Mouse (Mus musculus): ENCODE measurements around the gene Fhad1.

The Fhad1 gene

DNA sequence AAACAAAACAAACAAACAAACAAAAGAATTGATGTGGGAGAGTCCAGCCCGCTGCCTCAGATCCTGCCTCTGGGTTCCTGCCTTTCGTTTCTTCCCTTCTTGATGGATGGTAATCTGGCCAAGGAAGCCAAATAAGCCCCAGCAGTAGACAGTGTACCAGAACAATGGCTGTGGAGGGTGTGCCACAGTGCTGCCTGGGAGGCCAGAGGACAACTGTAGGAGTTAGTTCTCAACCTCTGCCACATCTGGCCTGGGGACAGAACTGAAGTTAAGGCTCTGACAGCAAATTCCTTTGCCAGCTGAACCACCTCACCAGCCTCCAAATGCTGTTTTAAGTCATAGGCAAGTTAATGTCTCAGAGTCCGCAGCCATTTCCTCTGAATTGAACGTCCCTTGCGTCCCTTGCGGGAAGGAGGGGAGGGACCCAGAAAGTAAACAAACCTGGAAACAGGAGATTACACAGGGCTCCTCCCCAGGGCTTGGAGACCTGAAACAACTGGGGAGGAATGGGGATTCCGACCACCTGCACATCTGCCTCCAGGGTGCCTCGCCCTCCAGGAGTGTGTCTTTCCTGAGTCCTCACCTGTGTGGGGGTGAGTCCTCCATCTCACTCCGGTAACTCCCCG lies 133.5 kb downstream of the Fhad1 start:
- no peak for DNase-seq

DNA sequence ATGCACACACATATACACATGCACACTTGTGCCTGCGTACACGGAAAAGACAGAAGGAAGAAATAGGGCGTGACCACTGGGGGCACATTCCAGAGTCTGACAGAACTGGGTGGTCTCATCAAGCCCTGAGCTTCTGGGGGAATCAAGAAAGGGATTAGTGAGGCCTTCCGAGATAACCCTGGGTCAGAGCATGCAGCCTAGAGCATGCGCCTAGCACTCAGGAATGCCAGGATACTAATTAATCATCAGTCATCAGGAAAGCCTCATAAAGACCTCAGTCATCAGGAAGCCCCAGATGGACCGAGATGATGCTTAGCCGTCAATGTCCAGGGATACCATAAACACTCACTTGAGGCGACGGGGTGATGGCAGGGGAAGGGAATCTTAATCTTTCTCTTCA lies 135.0 kb downstream of the Fhad1 start:
- DNase-seq = no peak

DNA sequence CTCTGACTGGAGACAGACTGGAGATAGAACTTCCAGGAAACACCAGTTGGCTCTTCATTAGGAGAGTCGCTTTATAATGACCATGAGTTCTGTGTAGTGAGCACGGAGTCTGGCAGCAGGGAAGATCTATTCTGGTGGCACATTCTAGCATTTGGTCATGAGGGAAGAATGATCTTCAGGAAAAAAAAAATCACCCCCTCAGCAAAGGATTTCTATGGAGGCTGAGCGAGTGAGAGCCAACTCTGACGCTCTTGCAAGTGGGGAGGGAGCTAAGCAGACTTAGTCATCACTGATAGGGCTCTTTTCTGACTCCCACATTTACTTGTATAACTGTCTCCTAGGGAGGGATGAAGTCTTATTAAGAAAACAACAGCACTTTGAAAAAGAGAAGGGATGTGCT lies 135.8 kb downstream of the Fhad1 start:
- no peak for DNase-seq

DNA sequence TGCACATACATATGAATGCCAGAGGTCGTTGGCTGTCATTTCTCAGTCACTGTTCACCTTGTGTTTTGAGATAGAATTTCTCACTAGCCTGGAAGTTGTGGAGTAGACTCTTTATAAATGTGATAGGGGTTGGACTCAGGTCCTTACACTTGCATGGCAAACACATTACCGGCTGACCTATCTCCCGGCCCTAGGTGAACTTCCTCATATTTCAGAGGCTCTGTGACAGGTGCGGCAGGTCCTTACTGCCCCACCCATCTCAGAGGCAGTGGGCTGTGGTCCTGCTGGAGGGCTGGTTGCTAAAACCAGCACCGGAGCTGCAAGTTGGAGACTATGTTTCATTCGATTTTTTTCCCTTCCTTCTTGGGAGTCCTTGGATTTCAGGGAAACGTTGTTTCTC lies 136.3 kb downstream of the Fhad1 start:
- no peak for DNase-seq

DNA sequence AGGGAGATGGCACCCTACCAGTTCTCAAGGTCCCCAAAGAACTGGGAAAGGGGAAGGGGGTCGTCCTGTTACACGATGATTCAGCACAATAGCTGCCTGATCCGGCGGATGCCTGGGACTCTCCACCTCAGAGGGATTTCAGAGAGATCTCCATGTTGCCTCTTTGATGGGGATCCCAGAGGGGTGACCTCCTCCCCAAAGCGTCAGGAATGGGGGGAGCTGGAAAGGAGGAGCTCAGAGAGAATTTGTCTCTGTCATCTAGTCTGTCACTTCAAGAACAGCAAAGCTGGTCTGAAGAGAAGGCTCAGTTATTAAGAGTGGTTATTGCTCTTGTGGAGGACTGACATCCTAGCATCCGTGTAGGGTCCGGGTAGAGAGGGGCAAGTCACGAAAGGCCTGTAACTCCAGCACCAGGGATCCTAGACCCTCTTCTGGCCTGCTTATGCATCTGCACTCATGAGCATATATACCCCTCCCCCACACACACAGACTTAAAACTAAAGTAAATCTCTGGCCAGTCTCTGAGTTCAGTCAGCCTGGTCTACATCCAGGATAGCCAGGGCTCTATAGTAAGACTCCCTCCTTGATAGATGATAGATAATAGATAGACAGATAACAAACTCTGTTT lies 139.3 kb downstream of the Fhad1 start:
- no peak for DNase-seq

DNA sequence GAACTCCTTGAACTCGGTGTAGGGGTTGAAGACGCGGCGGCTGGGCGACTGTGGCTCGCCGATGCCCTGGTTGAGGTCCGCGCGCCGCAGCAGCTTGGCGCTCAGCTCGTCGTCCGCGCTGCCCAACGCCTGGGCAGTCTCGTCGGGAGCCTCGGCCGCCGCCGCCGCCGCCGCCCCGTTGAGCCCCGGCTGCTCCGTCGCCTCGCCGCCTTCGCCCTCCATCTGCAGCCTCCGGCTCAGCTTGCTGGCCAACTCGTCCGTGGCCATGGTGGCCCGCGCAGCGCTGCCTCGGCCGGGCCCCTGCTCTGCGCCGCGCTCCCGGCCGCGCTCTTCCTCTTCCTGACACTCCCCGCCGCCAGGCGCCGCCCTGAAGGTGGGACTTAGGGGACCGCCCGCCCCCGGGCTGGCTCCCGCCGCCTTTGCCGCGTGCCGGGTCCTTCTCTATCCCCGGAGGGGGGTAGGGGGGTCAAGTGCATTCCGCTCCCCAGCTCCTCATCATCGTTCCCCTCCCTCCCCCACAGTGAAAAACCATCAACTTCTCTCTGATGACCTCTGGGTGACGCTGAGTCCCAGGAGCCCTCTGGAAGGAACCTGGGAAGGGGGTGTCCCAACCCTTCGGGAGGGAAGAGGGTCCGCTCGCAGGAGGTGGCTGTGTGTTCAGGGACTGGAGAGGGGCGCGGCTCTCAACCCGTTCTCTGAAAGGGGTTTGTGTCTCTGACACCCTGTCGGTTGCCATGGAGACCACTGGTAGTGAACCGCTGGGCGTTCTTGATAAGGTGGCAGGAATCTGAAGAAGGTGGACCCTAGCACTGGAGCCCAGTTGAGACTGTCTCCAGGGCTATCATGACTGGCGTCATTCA lies 140.1 kb downstream of the Fhad1 start, which contains the start of gene Efhd2:
Efhd2 (minus strand) TSS at position 320 of the 860 bp plus-strand sequence.
- peak; percentile 77 to 83 for DNase-seq

DNA sequence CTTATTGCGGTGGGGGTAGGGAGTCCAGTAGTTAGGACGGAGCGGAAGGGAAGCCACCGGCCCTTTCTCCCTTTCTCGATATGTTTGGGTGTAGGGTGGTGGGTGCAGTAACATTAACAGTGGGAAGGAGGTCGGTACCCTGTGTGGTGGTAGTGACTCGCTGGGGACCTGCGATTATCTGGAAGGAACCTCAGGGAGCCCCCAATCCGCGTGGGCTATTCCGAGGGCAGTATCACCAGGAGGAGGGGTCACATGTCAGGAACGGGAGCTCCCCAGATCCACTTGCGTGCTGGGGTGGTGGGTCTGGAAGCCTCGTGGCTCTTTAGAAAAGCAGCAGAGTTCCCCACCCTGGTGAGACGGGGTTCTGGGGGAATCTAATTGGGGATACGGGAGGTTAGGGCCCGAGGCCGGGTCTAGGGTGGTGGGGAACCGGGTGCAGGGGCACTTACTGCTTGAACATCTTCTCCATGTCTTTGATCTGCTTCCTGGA lies 140.7 kb downstream of the Fhad1 start:
- DNase-seq = peak in 1 of 2 experiments; percentile 28

DNA sequence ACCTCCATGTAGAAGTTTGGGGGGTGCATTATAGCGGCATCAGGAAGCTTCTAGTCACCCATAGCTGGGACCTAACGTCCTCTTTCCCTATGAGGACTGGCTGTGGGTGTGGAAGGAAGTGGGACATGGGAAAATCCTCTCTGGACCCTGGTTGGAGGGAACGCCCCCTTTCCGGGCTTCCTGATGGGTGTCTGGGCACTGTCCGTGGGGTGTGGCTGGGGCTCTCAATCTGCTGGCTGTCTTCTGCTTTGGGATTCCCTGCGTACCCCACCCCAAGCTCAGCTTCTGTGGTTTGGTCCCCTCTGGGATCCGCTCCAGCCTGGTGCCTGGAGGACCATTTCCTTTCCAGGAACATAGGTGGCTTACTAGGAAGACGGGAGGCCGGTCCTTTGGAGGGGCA lies 141.9 kb downstream of the Fhad1 start:
- no peak for DNase-seq

DNA sequence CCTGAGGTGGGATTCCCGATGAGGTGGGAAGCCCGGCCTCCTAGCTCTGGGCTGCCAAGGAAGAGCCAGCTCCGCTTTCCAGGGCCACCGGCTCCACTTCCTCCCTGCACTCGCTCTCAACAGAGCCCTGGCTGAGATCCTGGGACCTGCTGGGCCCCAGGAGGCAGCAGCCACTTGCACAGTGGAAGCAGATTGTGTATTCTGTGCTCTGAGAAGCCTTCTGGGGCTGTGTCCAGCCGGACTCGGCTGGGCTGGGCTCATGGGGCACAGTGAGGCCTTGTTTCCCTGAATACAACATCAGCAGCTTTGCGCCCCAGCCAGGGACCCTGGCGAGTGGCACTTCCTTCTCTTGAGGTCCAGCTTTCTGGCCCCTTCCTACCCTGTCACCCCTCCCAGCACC lies 143.0 kb downstream of the Fhad1 start:
- peak; percentile 61 to 76 for DNase-seq

DNA sequence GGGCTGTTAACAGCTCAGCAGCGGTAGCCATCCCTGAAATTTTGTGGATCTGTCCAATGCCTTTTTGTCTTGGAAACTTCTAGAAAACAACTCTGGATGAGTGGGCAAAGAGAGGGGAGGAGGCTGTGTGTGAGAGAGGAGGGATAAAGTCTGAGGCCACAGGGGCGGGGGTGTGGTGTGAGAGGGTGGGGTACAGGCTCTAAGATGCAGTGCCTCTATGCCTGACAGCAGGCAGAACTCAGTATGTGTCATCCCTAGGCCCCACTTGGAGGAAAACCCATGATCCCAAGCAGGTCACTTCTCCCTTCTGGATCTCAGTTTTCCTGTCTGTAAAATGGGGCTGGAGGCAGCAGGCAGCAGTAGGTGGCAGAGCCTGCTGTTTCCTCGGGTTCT lies 143.6 kb downstream of the Fhad1 start:
- DNase-seq = no peak

DNA sequence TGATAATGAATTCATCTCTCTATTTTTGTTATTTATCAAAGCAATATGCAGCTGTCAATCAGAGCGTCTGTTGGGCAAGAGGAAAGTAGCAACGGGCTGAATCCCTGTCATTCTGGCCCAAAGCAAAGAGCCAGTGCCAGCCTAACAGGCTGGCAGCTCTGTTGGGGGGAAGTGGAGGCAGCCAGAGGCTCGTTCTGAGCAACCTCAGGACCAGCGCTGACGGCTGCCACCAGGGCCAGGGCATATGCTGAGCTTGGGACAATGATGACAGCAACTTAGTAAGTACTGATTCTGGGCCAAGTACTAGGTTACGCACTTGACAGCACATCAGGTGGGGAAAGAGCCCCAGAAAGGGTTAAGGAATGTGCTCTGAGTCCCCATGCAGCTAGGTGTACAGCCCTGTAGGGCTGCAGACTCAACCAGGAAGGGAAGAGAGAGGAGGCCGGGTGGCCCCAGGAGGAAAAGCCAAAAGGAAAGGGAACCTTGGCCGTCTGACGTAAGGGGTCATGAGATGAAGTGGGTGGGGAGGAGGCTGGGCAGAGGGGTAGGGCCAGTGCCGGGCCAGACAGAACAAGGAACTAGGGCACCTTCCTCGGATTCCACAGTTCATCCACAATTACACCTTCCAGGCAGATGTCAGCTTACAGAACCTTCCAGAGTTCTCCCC lies 144.1 kb downstream of the Fhad1 start:
- peak; percentile 78 to 80 for DNase-seq

DNA sequence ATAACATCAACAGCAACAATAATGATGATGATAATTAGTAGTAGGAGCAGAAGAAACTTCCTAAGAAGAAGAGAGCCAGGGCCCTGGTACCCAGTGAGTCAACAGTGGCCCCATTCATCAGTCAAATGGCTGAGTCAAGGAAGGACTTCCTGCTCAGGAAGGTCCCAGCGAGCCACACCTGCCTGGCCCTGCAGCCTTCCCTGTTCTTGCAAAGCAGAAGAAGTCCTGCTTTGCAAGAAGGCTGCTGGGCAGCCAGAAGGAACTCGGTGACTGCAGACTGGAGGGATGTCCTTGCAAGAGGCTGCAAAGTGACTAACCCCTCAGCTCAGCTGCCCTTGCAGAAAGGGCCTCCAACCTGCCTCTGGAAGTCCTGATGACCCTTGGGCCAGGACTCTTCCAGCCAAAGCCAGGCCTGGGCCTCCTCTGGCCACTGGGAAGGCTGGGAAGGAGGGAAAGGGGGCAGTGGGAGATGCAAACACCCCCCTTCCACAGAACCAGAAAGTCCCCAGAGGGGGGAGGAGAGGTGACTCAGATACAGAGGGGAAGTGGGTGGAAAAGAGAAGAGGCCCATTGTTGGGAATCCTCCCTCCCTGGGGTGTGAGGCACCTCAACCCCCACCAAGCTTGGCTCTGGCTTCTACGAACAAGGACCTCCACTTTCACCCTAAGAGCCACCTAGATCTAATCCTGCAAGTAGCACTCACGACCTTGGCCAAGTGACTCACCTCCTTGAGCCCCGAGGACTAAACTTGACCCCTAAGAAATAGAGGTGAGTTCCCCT lies 145.3 kb downstream of the Fhad1 start:
- DNase-seq = no peak

DNA sequence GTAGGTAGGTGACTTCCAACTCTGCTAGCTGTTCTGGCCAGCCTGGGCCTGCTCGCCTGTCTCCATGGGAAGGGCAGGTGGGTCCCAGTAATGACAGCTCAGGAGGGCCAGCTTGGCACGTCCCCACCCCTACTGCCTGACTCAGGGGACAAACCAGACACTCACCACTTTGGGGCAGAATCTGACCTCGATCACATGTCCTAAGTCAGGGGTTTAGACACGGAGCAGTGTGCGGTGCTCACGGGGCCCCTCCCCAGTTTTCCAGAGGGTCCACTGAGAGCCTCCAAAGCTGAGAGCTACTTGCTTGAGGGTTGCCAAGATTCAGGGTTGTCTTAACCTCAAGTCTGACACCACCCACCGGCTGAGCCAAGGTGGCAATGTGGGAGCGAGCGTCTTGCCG lies 146.8 kb downstream of the Fhad1 start:
- DNase-seq = no peak

DNA sequence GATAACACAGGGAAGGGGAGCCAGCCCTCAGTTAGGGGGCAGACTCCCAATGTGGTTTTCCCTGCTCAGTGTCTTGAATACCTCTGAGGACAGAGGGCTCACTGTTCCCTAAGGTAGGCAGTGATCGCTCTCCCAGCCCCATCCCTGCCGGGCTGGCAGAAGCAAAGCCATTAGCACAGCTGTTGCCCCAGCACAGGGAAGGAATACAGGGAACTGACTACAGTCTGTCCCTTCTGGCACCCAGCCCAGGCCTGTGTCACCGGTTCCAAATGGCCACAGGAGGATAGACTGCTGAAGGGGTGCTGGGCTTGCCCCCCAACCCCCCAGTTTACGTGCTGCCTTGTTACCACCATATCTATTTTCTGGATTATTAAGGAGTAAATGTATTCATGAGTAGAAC lies 147.4 kb downstream of the Fhad1 start:
- peak; percentile 78 to 86 for DNase-seq

DNA sequence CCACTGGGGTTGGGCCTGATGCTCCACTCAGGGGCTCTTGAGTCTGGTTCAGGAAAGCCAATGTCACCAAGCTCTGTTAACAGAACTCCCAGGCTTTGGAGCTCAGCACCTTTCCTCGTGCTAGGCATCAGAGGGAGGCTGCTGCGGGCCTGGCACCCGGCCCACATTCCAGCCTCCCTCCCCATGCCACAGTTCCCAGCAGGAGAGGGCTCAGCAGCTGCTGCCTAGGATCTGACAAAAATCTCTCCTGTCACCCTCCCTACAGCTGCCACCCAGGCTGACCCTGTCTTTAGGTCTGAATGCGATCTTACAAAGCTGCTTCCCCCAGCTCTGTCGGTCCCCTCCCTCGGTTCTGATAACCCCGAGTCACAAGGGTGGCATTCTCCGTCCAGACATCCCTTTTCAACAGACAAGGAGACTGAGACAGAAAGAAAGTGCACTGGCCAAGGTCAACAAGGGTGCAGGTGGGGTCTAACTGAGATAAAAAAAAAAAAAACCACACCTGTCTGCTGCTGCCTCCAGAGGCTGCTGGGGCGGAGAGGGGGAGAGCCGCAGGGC lies 147.9 kb downstream of the Fhad1 start:
- peak in 1 of 2 experiments; percentile 38 for DNase-seq

DNA sequence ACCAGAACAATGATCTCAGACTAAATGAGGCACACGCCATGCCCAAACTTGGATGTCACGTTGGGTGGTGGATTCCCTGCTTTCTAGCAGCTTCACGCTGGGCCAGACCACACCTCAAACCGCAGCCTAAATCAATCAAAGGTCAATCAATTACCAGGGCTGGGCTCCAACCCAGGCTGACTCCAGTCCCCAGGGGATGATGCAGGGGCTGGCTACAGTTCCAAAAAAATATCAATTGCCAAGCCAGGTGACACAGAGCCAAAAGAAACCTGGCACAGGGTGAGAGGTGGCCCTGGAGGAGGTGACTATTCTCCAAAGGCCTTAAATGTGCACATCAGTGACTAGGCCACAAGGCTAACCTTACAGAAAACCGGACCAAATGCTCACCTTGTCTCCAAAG lies 149.3 kb downstream of the Fhad1 start:
- peak in 1 of 2 experiments; percentile 43 for DNase-seq

DNA sequence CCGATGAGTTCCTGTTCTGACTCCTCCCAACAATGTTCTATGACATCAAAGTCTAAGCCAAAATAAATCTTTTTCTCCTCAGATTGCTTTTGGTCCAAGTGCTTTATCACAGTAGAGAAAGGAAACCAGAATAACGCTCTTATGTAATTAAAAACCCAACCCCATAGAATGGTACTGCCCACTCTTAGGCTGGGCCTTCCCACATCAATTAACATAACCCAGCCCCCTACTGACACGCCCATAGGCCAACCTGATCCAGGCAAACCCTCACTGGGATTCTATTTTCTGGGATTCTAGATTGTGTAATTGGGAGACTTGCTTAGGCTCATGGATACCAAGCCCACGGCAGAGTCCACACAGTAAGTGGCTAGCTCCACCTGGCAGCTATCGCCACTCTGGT lies 149.9 kb downstream of the Fhad1 start:
- DNase-seq = no peak

DNA sequence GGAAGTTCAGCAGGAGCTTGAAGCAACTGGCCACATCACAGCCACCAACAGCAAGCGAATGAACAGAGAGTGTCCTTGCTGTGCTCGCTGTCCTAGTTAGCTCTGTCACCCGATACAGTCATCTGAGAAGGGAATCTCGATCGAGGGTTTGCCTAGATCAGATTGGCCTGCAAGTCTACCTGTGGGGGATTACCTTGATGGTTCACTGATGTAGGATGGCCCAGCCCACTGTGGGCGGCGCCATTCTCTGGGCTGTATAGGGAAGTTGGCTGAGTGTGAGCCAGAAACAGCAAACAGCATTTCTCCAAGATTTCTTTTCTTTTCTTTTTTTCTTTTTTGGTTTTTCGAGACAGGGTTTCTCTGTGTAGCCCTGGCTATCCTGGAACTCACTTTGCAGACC lies 150.4 kb downstream of the Fhad1 start:
- no peak for DNase-seq

DNA sequence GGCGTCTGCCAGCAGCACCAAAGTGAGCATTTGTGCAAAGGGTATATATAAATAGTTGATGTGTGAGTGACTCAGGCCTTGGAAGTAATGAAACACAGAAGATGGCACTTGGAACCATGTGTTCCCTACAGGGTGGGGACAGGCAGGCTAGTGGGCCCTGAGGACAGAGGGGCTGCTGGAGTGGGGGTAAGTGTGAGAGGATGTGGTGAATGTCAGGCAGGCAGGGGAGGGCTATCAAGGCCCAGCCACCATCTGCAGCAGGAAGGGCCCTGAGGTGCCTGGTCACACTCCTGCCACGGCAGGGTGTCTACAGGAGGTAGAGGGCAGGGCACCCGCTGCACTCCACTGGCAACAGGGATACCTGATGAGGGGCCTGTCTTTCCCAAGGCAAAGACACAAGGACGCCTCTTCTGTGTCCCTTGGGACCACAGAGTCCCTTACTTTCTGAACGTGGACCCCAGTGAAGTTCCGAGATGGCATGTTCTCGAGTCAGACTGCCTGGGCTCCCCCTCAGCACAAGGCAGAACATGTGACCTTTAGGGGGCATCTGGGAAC lies 151.1 kb downstream of the Fhad1 start:
- no peak for DNase-seq

DNA sequence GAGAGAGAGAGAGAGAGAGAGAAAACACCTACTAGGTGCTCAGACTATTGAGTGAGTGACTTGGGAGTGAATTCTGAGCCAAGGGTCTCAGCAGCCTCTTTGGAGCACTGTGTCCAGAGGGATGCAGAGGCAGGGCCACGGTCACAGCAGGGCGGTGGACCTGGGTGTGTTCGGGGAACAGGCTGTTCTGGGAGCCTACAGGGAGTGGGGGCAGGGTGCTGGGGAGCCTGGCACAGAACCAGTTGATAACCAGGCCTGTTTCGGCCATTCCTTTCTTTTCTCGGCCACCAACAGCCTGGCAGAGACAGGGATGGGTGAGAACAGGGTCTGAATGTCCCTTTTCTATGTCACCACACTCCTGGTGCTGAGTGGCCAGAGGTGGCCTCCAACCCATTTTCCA lies 152.0 kb downstream of the Fhad1 start:
- DNase-seq = no peak

DNA sequence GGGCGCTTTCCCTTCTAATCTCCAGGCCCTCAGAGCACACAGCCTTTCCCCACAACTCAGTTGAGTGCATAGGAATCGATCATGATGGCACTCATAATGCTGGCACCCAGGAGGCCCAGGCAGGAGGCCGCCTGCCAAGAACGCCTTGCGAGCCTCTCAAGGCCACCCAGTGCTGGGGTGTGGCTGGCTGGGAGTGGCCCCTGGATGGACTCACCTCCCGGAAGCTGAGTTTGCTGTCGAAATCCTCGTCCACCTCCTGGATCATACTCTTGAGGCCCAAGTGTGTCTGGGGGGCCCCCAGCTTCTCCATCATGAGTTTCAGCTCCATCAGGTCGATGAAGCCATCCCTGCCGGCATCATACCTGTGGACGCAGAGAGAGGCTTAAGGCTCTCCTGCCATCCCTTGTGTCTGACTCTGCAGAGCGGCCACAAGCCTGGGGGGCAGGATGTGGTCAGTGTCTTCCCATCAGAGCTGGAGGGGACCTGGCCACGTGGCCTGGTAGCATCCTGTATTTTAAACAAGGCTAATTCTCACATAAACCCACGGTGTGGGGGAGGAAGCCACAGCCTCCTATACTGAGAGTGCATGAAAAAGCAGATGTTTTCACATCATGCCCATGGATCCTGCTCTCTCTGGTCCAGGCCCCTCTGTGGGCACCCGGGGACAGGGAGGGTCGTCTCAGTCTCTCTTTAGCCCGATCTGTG lies 153.1 kb downstream of the Fhad1 start:
- DNase-seq = no peak

All from cerebellum, postnatal 14 days (tissue).